Mouse (Mus musculus) megakaryocyte, embryonic 14.5 days (primary cell): ENCODE results near the gene Adam15.

Experiments
- FLI1 ChIP-seq: IDR thresholded peaks from 2 replicates; pipeline ENCODE4 v1.6.1; 2012; ENCODE audit warnings: low read length, inconsistent platforms, mixed read lengths
- GATA1 ChIP-seq: IDR thresholded peaks from 3 replicates; pipeline ENCODE4 v1.6.1; 2012; ENCODE audit warnings: mixed read lengths, low read length, inconsistent platforms, borderline replicate concordance

DNA sequence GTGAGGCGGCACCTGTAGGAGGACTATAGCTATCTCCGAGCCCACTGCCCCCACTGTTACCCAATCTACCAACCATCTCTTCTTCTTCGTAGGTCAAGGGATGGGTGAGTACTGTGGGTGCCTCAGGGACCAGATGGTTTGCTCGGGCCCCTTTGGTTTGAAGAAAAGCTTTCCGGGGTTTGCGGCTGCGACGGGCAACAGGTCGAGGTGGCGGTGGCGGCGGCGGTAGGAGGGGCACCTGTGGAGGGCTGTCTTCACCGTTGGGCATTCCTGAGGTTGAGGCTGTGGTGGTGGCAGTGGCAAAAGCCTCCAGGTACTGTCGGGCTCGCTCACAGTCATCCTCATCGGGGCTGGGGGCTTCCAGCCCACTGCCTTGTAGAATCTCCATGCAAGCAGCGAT, 30.9 kb upstream of the Adam15 start:
- no peak for TF ChIP-seq GATA1
- no peak for TF ChIP-seq FLI1
